Mouse (Mus musculus) layer of hippocampus, postnatal 36 days (tissue): ENCODE results near the gene Iqgap2. TPM values are rescaled to one million over a fixed set of nuclear protein-coding genes. Genes with fewer than 3 reads are reported as not detected.

Experiments used
- DNase-seq, 2 experiments: peaks; one replicate each; pipeline ENCODE4 v3.0.0; 2022
- total RNA-seq, 2 experiments: library from RNA; stranded (reverse); gene quantifications; 2 replicates each; pipeline ENCODE4 v1.2.3; 2021

The Iqgap2 gene
- total RNA-seq, 2 experiments from 2014 or later, result 86.9 to 92.4 TPM

GRCm38 (mm10) chr13:95712054-95712453, 179.7 kb downstream of the Iqgap2 start:
- DNase-seq, result no peak

GRCm38 (mm10) chr13:95705589-95705988, 186.1 kb downstream of the Iqgap2 start:
- DNase-seq, result no peak

DNA sequence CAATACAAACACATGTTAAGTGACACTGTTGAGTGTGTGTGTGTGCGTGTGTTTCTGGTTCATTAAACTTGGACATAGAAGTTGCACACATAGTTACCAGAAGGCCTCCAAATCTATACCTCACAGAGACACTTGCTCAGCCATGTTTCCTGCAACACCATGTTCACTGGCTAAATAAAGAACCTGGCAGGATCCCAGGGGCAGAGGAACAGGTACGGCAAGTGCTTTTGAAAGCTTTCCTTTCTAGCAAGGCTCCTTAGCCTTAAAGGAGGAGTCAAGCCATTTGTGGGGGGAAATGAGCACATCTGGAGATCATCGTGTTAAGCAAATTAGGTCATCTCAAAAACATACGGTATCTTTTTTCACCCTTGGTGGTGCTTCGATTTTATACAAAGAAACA, 188.3 kb downstream of the Iqgap2 start:
- DNase-seq, result no peak

DNA sequence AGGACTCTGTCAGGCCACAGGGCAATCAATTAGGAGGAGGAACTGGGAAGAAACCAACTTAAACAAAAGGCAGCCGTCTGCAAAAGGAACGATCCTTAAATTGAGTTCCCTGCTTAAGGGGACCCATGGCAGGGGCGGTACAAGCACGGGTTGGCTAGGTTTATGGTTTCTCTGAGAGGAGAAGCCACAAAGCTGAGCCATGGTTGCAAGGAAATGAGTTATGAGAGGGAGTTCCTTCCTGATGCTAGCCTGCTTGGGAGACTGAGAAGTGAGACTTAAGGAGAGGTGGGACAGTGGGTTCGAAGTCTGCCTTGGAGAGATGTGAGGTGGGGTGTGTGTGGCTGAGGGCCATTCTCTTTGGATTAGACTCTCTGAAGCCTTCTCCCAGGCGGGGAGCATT, 193.8 kb downstream of the Iqgap2 start:
- DNase-seq, result no peak

- DNase-seq, result peak in 1 of 2 experiments; percentile 19
Observed at GRCm38 (mm10) chr13:95696654-95697163, 195.0 kb downstream of the Iqgap2 start, which contains the start of gene F2rl2. TSS of gene F2rl2 (plus strand) at chr13:95696853.

GRCm38 (mm10) chr13:95696120-95696653, 195.5 kb downstream of the Iqgap2 start:
- no peak for DNase-seq

DNA sequence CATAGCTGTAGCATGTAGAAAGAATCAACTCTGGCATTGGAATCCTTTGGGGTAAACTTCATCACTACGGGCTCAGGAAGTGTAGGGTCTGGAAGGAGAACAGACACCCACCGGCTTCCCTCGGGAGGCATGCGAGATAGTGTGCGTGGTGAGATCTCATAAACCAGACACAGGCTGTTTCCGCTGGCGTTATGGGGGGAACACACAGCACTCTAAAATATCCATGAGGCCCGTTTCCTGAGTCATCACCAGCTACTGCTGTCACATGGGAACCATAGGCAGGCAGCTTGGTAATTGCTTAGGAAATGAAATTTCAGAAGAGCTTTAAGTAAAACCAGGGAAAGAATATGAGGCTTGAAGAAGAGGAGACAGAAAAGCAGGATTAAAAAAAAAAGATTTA, 199.5 kb downstream of the Iqgap2 start:
- peak in 1 of 2 experiments; percentile 20 for DNase-seq

DNA sequence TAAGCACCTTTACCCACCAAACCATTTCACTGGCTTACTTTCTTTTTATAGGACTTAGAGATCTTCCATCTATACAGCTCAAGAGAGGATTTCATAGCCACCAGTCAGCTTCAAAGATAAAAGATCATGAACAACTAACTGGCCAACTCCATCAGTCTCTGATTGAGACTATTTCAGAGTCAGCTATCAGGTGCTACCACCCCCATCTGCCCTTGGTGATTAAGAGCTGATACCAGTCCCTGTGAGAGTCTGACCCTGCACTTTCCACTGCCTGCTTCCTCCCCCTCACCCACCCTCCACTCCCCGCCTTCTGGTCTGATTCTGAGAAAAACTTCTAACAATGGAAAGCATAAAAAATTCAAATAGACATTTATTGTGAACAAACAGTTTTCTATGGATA, 203.1 kb downstream of the Iqgap2 start:
- DNase-seq, result no peak

- no peak for DNase-seq
Observed at GRCm38 (mm10) chr13:95685736-95686135, 206.0 kb downstream of the Iqgap2 start.

GRCm38 (mm10) chr13:95684656-95685244, 207.0 kb downstream of the Iqgap2 start:
- no peak for DNase-seq

DNA sequence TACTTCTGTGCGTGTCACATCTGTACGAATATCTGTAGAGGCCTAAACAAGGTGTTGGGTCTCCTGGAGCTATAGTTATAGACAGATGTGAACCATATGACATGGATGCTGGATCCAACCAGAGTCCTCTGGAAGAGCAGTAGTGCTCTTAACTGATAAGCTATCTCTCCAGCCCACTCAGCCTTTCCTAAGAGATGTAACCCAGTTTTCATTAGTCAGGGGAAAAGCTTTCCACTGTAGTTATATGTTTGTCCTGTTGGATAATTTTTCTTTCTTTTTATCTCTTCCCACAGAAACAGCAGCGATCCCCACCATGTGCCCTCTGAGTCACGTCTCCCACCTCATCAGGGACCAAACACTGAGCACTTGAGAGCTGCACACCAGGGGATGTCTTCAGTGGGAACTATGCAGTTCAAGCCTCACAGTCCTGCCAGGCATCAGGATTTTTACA, 212.2 kb downstream of the Iqgap2 start:
- DNase-seq, result no peak

DNA sequence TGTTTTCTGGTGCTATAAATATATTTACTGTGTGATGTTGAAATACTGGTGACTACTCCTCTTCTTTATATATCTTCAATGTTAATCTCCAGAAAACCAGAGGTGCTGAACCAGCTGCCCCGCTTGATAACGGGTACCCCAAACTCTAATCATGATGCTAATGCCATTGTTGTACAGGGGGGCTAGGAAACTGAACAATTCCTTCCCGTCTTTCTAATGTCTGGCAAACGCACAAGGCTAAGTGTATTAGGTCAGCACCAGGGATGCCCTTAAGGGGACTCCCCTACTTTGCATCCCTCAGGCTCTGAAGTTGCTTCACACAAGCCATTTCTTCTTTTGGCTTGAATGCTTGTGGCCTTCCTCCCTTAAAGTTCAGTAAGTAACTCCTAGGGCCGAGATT, 212.6 kb downstream of the Iqgap2 start:
- DNase-seq, result no peak

DNA sequence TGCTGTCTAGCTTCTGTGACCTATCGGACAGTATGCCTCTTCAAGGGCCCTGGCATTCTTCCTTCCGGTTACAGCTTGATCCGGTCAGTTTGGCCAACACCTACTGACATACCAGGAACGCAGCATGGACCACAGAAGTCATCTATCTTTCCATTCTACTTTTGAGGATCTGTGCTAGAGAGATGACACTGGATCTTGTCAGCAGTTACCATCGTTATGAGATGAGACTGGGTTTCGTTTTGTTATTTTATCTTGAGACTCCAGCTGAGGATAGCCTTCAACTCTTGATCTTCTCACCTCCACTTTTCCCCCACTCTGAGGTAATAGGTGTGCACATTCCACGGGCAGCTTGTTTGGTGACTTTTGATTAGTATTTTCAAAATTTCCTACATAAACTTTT, 219.3 kb downstream of the Iqgap2 start:
- DNase-seq, result no peak

GRCm38 (mm10) chr13:95671108-95671897, 220.4 kb downstream of the Iqgap2 start:
- no peak for DNase-seq

DNA sequence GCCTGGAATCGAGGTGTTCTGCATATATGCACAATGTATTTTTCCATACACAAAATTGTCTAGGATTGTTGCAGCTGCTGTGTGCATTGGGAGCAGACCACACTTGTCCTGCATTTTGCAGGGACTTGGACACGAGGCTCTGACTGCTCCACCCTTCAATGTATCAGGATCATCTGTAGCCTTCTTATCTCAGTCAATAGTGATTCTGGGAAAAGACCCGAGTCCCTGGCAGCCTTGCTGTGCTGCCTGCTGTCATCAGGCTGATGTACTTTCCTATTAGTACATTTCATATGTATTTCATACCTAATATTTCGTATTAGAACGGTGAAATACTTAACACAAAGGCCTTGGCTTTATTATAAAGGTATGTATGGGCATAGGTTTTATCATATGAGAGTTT, 221.2 kb downstream of the Iqgap2 start:
- no peak for DNase-seq

DNA sequence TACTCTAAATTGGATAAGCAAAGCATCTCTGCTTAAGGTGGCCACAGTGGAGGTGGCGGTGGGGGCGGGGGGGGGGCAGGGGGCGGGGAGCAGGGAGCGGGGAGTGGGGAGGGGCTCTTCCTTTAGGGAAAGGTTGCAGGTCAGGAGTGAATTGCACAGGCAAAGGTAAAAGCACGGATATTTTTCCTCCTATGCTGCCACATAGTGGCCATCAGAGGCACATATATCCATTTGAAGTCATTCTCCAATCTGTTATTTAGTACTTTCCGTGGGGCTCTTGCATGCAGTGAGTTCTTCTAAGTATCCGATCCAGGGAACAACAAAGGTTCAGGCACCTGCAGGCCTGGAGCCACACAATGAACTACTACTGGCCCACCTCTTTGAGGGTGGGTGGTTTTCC, 224.5 kb downstream of the Iqgap2 start:
- DNase-seq, result no peak

- peak; percentile 22 to 24 for DNase-seq
Observed at GRCm38 (mm10) chr13:95665644-95666356, 225.9 kb downstream of the Iqgap2 start.

DNA sequence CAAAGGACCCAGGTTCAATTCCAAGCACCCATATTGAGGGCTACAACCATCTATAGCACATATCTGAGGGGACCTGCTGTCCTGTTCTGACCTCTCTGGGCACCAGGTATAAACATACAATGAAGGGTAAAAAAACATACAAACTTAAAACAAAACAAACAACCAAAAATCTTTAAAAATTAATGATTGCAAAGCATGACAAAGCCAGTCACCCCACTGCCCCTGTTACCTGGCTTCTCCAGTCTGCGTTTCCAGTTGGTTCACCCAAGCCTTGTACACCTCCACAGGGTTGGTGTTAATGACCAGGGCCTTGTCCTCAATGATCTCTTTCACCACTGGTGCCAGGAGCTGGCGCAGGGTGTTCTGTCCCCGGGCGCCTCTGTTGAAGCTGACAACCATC, 227.9 kb downstream of the Iqgap2 start:
- DNase-seq, result no peak

GRCm38 (mm10) chr13:95659432-95659831, 232.3 kb downstream of the Iqgap2 start:
- no peak for DNase-seq

- no peak for DNase-seq
Observed at GRCm38 (mm10) chr13:95657171-95657570, 234.6 kb downstream of the Iqgap2 start.

- DNase-seq, result peak in 1 of 2 experiments; percentile 29
Observed at GRCm38 (mm10) chr13:95655284-95655683, 236.4 kb downstream of the Iqgap2 start.

DNA sequence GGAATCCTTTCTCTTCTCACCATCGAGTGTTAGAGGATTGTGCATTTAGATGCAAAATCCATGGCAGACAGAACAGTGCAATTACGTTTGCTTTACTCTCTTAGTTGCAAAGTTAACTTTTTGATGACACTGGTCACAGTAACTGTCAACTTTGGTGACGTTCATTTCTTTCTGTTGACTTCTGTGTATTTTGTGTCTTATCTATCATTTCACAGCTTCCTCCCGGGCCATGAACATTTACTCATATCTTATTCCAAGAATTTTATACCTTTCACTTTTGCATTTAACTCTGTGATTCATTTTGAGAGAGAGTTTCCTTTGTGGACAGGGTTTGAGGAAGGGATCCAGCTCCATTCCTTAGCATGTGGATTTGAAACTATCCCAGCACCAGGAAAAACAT, 238.0 kb downstream of the Iqgap2 start:
- DNase-seq, result no peak
